Mouse (Mus musculus): Measurements from ENCODE around the gene Lbhd1. TPM values are rescaled to one million over a fixed set of nuclear protein-coding genes. Genes with fewer than 3 reads are reported as not detected.
A peak's percentile ranks its signal among the peaks of the same experiment; 100 is the strongest.

Gene Lbhd1
- polyA plus RNA-seq, 1 experiment from 2014 or later: 70.8 TPM

- H3K4me1 ChIP-seq (replicated peaks; ENCODE audit: insufficient read depth, low read length): peaks cover 9% of the 10 kb centered on the region
- ATAC-seq (replicated peaks; ENCODE audit: low FRiP score, low read depth): no peak
- no peak for TF ChIP-seq CTCF (IDR thresholded peaks at IDR 0.05; ENCODE audit: low read depth)
- no peak overlapping the region for H3K4me2 ChIP-seq (ENCODE audit: low read length)
- no peak overlapping the region for H3K9ac ChIP-seq (ENCODE audit: low read depth, low read length)
- H3K36me3 ChIP-seq (ENCODE audit: insufficient read depth, low read length): peaks cover 33% of the 10 kb centered on the region
- H3K27me3 ChIP-seq (ENCODE audit: insufficient read depth, low read length): no peaks in the 10 kb centered on the region
- H3K9me3 ChIP-seq (replicated peaks; ENCODE audit: low read length): no peaks in the 10 kb centered on the region
- H3K4me3 ChIP-seq (replicated peaks; ENCODE audit: low read depth, low read length): no peak overlapping the region
- no peak for DNase-seq (ENCODE audit: low spot score)
- no peak overlapping the region for H3K27ac ChIP-seq
- WGBS: 92% methylated on average over 5 of the region's 5 CpGs
Observed at GRCm38 (mm10) chr19:8903412-8903811, 19.9 kb downstream of the Lbhd1 start.

GRCm38 (mm10) chr19:8908531-8908930 lies 25.0 kb downstream of the Lbhd1 start:
- H3K9ac ChIP-seq (ENCODE audit: low read depth, low read length): no peak overlapping the region
- no peak for TF ChIP-seq CTCF (IDR thresholded peaks at IDR 0.05; ENCODE audit: low read depth)
- ATAC-seq (replicated peaks; ENCODE audit: low FRiP score, low read depth): no peak

GRCm38 (mm10) chr19:8911810-8912209 lies 28.3 kb downstream of the Lbhd1 start:
- TF ChIP-seq CTCF (IDR thresholded peaks at IDR 0.05; ENCODE audit: low read depth): no peak
- Histone ChIP-seq H3K9me3 (replicated peaks; ENCODE audit: low read length) (no peaks in the 10 kb centered on the region), H3K4me2 (ENCODE audit: low read length) (no peak overlapping the region), H3K4me1 (replicated peaks; ENCODE audit: insufficient read depth, low read length) (no peaks in the 10 kb centered on the region), H3K36me3 (ENCODE audit: insufficient read depth, low read length) (peaks cover 91% of the 10 kb centered on the region), H3K27ac (no peak overlapping the region), H3K4me3 (replicated peaks; ENCODE audit: low read depth, low read length) (no peak overlapping the region), H3K9ac (ENCODE audit: low read depth, low read length) (no peak overlapping the region), H3K27me3 (ENCODE audit: insufficient read depth, low read length) (no peaks in the 10 kb centered on the region)
- ATAC-seq (replicated peaks; ENCODE audit: low FRiP score, low read depth): no peak
- no peak for DNase-seq (ENCODE audit: low spot score)
- 83% methylated on average over 5 of the region's 5 CpGs for WGBS

More at GRCm38 (mm10) chr19:8908531-8908930, 25.0 kb downstream of the Lbhd1 start:
- no peak for DNase-seq (ENCODE audit: low spot score)
- Histone ChIP-seq H3K9me3 (replicated peaks; ENCODE audit: low read length) (no peaks in the 10 kb centered on the region), H3K4me2 (ENCODE audit: low read length) (no peak overlapping the region), H3K36me3 (ENCODE audit: insufficient read depth, low read length) (peaks cover 79% of the 10 kb centered on the region), H3K4me3 (replicated peaks; ENCODE audit: low read depth, low read length) (no peak overlapping the region), H3K27ac (no peak overlapping the region), H3K4me1 (replicated peaks; ENCODE audit: insufficient read depth, low read length) (no peaks in the 10 kb centered on the region), H3K27me3 (ENCODE audit: insufficient read depth, low read length) (no peaks in the 10 kb centered on the region)
- WGBS: 88% methylated on average over 6 of the region's 6 CpGs

- 95% methylated on average over 3 of the region's 3 CpGs for WGBS
- Histone ChIP-seq H3K4me2 (ENCODE audit: low read length) (no peak overlapping the region), H3K27ac (no peak overlapping the region), H3K36me3 (ENCODE audit: insufficient read depth, low read length) (peaks cover 71% of the 10 kb centered on the region), H3K27me3 (ENCODE audit: insufficient read depth, low read length) (no peaks in the 10 kb centered on the region), H3K4me1 (replicated peaks; ENCODE audit: insufficient read depth, low read length) (no peaks in the 10 kb centered on the region), H3K9me3 (replicated peaks; ENCODE audit: low read length) (no peaks in the 10 kb centered on the region), H3K9ac (ENCODE audit: low read depth, low read length) (no peak overlapping the region), H3K4me3 (replicated peaks; ENCODE audit: low read depth, low read length) (no peak overlapping the region)
- no peak for DNase-seq (ENCODE audit: low spot score)
- no peak for TF ChIP-seq CTCF (IDR thresholded peaks at IDR 0.05; ENCODE audit: low read depth)
- ATAC-seq (replicated peaks; ENCODE audit: low FRiP score, low read depth): no peak
Observed at GRCm38 (mm10) chr19:8914212-8914611, 30.7 kb downstream of the Lbhd1 start.

- Histone ChIP-seq H3K4me1 (replicated peaks; ENCODE audit: insufficient read depth, low read length) (peaks cover 7% of the 10 kb centered on the region; the same call in 1 of the 2 replicates), H3K9ac (ENCODE audit: low read depth, low read length) (no peak overlapping the region), H3K4me2 (ENCODE audit: low read length) (no peak overlapping the region), H3K4me3 (replicated peaks; ENCODE audit: low read depth, low read length) (no peak overlapping the region), H3K27me3 (ENCODE audit: insufficient read depth, low read length) (no peaks in the 10 kb centered on the region), H3K36me3 (ENCODE audit: insufficient read depth, low read length) (peaks cover 27% of the 10 kb centered on the region), H3K27ac (no peak overlapping the region), H3K9me3 (replicated peaks; ENCODE audit: low read length) (no peaks in the 10 kb centered on the region)
- ATAC-seq (replicated peaks; ENCODE audit: low FRiP score, low read depth) (no peak), DNase-seq (ENCODE audit: low spot score) (no peak)
- 92% methylated on average over 3 of the region's 3 CpGs for WGBS
- no peak for TF ChIP-seq CTCF (IDR thresholded peaks at IDR 0.05; ENCODE audit: low read depth)
Observed at GRCm38 (mm10) chr19:8919000-8919399, 35.5 kb downstream of the Lbhd1 start.

GRCm38 (mm10) chr19:8919684-8920072 lies 36.1 kb downstream of the Lbhd1 start:
- peak overlapping the region; percentile 63 for H3K4me2 ChIP-seq (ENCODE audit: low read length)
- peaks cover 20% of the 10 kb centered on the region for H3K36me3 ChIP-seq (ENCODE audit: insufficient read depth, low read length)
- ATAC-seq (replicated peaks; ENCODE audit: low FRiP score, low read depth) (no peak), DNase-seq (ENCODE audit: low spot score) (no peak)
- no peak overlapping the region for H3K9ac ChIP-seq (ENCODE audit: low read depth, low read length)
- no peaks in the 10 kb centered on the region for H3K27me3 ChIP-seq (ENCODE audit: insufficient read depth, low read length)
- H3K27ac ChIP-seq: peak overlapping the region; percentile 91
- TF ChIP-seq CTCF (IDR thresholded peaks at IDR 0.05; ENCODE audit: low read depth): no peak
- WGBS: 61% methylated on average over 6 of the region's 6 CpGs
- H3K9me3 ChIP-seq (replicated peaks; ENCODE audit: low read length): no peaks in the 10 kb centered on the region
- H3K4me3 ChIP-seq (replicated peaks; ENCODE audit: low read depth, low read length): 0 out of 2 replicates have a peak overlapping the region, but pooled peaks have one; percentile 72
- peaks cover 7% of the 10 kb centered on the region; the same call in 1 of the 2 replicates for H3K4me1 ChIP-seq (replicated peaks; ENCODE audit: insufficient read depth, low read length)

Measured in kidney, postnatal 0 days (tissue).